Mouse (Mus musculus) olfactory bulb, adult 2 months (tissue): ENCODE data around the gene 4933434E20Rik. TPM values are rescaled to one million over a fixed set of nuclear protein-coding genes. Genes with fewer than 3 reads are reported as not detected.

Experiments
- H3K27ac ChIP-seq: fragments of 200-500 bp; 2 replicates; pipeline ENCODE4 v1.5.1; 2012; ENCODE audit warnings: low read depth, low read length; ENCODE audit not compliant: insufficient read depth
- H3K4me1 ChIP-seq: fragments of 200-500 bp; 2 replicates; pipeline ENCODE4 v1.6.1; 2012; ENCODE audit warnings: low read length; ENCODE audit not compliant: control insufficient read depth, insufficient read depth
- H3K4me3 ChIP-seq: fragments of 200-500 bp; 2 replicates; pipeline ENCODE4 v1.5.1; 2012; ENCODE audit warnings: mild to moderate bottlenecking, low read depth, low read length, moderate library complexity; ENCODE audit not compliant: insufficient read depth
- CTCF ChIP-seq: fragments of 200-500 bp; IDR thresholded peaks from 2 replicates; pipeline ENCODE4 v1.5.1; 2012; ENCODE audit warnings: low read depth, mild to moderate bottlenecking, low read length, moderate library complexity; ENCODE audit not compliant: insufficient read depth
- POLR2A ChIP-seq: fragments of 200-500 bp; IDR thresholded peaks from 2 replicates; pipeline ENCODE4 v1.6.1; 2012; ENCODE audit warnings: mild to moderate bottlenecking, low read depth, low read length, moderate library complexity; ENCODE audit not compliant: insufficient read depth
- WGBS: fragments of 180-500 bp; shearing (Covaris S2); methylation state at CpG from one replicate; pipeline ENCODE4 v1.1.7; 2018; 5-methylcytosine and 5-hydroxymethylcytosine counted together
- polyA plus RNA-seq: library from polyadenylated mRNA; stranded (reverse); fragments of >200 nt; gene quantifications from 2 replicates; pipeline ENCODE4 v1.2.4, GENCODE M21; 2012; ENCODE audit warnings: low replicate concordance; ENCODE audit not compliant: missing spikeins, insufficient read depth, insufficient read length

Gene 4933434E20Rik
- not detected in 2 replicates for polyA plus RNA-seq

- peak within 1 kb of the TSS; percentile 78 for H3K27ac ChIP-seq
Observed at GRCm38 (mm10) chr3:90051441-90052350, at the start of gene 4933434E20Rik. 4933434E20Rik (plus strand) TSS chr3:90051636.

GRCm38 (mm10) chr3:90004091-90004796, 47.2 kb upstream of the 4933434E20Rik start:
- no peak overlapping the region for H3K4me3 ChIP-seq
- H3K4me1 ChIP-seq = no peaks in the 10 kb centered on the region
- 52% methylated on average over 3 of the region's 3 CpGs for WGBS
- H3K27ac ChIP-seq = no peak overlapping the region
- TF ChIP-seq CTCF (no peak), POLR2A (no peak)

More at GRCm38 (mm10) chr3:90051441-90052350, at the start of gene 4933434E20Rik:
- Histone ChIP-seq H3K4me1 (no peaks in the 10 kb centered on the region), H3K4me3 (peak within 1 kb of the TSS; percentile 82)
- WGBS = under 1% methylated on average over 43 of the region's 43 CpGs
- TF ChIP-seq POLR2A = no peak; the same call in 1 of the 2 replicates
- no peak for TF ChIP-seq CTCF

- no peak for TF ChIP-seq POLR2A
- no peak for TF ChIP-seq CTCF
- no peak overlapping the region for H3K27ac ChIP-seq
- WGBS = 72% methylated on average over 2 of the region's 2 CpGs
- no peak overlapping the region for H3K4me3 ChIP-seq
- H3K4me1 ChIP-seq = no peaks in the 10 kb centered on the region
Observed at GRCm38 (mm10) chr3:90010291-90010690, 41.1 kb upstream of the 4933434E20Rik start.

- Histone ChIP-seq H3K27ac (no peak overlapping the region), H3K4me3 (no peak overlapping the region), H3K4me1 (no peaks in the 10 kb centered on the region)
- TF ChIP-seq CTCF (no peak), POLR2A (no peak)
- 96% methylated on average over 4 of the region's 4 CpGs for WGBS
Observed at GRCm38 (mm10) chr3:90016626-90017025, 34.8 kb upstream of the 4933434E20Rik start.

- no peaks in the 10 kb centered on the region for H3K4me1 ChIP-seq
- H3K4me3 ChIP-seq = no peak overlapping the region
- TF ChIP-seq CTCF = no peak
- no peak for TF ChIP-seq POLR2A
- WGBS = 87% methylated on average over 2 of the region's 2 CpGs
- H3K27ac ChIP-seq = no peak overlapping the region
Observed at GRCm38 (mm10) chr3:90034653-90035052, 16.8 kb upstream of the 4933434E20Rik start.

GRCm38 (mm10) chr3:90036263-90036662, 15.2 kb upstream of the 4933434E20Rik start:
- TF ChIP-seq CTCF (no peak), POLR2A (no peak)
- Histone ChIP-seq H3K4me3 (no peak overlapping the region), H3K4me1 (no peaks in the 10 kb centered on the region), H3K27ac (no peak overlapping the region)
- WGBS = 100% methylated on average over 1 of the region's 1 CpGs

GRCm38 (mm10) chr3:90049691-90050090, 1.7 kb upstream of the 4933434E20Rik start:
- no peaks in the 10 kb centered on the region for H3K4me1 ChIP-seq
- H3K4me3 ChIP-seq = no peak overlapping the region
- H3K27ac ChIP-seq = no peak overlapping the region
- 14% methylated on average over 3 of the region's 3 CpGs for WGBS
- no peak for TF ChIP-seq POLR2A
- TF ChIP-seq CTCF = no peak

- H3K4me3 ChIP-seq = peak within 1 kb of the TSS; percentile 99
- peak within 1 kb of the TSS; percentile 88 for H3K27ac ChIP-seq
- TF ChIP-seq POLR2A (peak; percentile 41), CTCF (no peak)
- H3K4me1 ChIP-seq = no peaks in the 10 kb centered on the region
- WGBS = under 1% methylated on average over 79 of the region's 81 CpGs
Observed at GRCm38 (mm10) chr3:90052351-90053241, 1.2 kb downstream of the 4933434E20Rik start, which contains the start of gene Ubap2l. Ubap2l (minus strand) TSS chr3:90052628.
